Mouse (Mus musculus) limb, embryonic 14.5 days (tissue): ENCODE measurements around the gene Gm20547. TPM values are rescaled to one million over a fixed set of nuclear protein-coding genes. Genes with fewer than 3 reads are reported as not detected.

ENCODE experiments used
- ATAC-seq: fragments of 200-750 bp; cut with Nextera tagmentation; 2 replicates; pipeline ENCODE4 v1.8.0; 2017; ENCODE audit warnings: low read depth, moderate number of reproducible peaks, moderate TSS enrichment; ENCODE audit not compliant: low FRiP score
- DNase-seq: peaks from one replicate; pipeline ENCODE4 v3.0.0-alpha.2; 2015; ENCODE audit warnings: low spot score
- H3K27ac ChIP-seq: fragments of 300-500 bp; sonication (generic); replicated peaks from 2 replicates; pipeline ENCODE4 v1.5.1; 2014; ENCODE audit warnings: low read depth, mild to moderate bottlenecking, low read length, moderate library complexity, mixed read lengths
- H3K27me3 ChIP-seq: fragments of 300-500 bp; sonication (generic); 2 replicates; pipeline ENCODE4 v1.6.1; 2014; ENCODE audit warnings: low read length, mixed read lengths; ENCODE audit not compliant: control insufficient read depth, insufficient read depth
- H3K36me3 ChIP-seq: fragments of 300-500 bp; sonication (generic); 2 replicates; pipeline ENCODE4 v1.6.1; 2014; ENCODE audit warnings: mild to moderate bottlenecking, low read length, moderate library complexity, mixed read lengths; ENCODE audit not compliant: control insufficient read depth, insufficient read depth
- H3K4me1 ChIP-seq: fragments of 300-500 bp; sonication (generic); 2 replicates; pipeline ENCODE4 v1.6.1; 2014; ENCODE audit warnings: antibody characterized with exemption, low read length, mixed read lengths; ENCODE audit not compliant: control insufficient read depth, insufficient read depth
- H3K4me2 ChIP-seq: fragments of 300-500 bp; sonication (generic); replicated peaks from 2 replicates; pipeline ENCODE4 v1.6.1; 2014; ENCODE audit warnings: low read depth, mild to moderate bottlenecking, low read length, moderate library complexity; ENCODE audit not compliant: severe bottlenecking
- H3K4me3 ChIP-seq: fragments of 300-500 bp; sonication (generic); replicated peaks from 2 replicates; pipeline ENCODE4 v1.5.1; 2014; ENCODE audit warnings: low read length
- H3K9ac ChIP-seq: fragments of 300-500 bp; sonication (generic); 2 replicates; pipeline ENCODE4 v1.6.1; 2014; ENCODE audit warnings: mild to moderate bottlenecking, low read depth, low read length, moderate library complexity; ENCODE audit not compliant: severe bottlenecking
- H3K9me3 ChIP-seq: fragments of 300-500 bp; sonication (generic); 2 replicates; pipeline ENCODE4 v1.6.1; 2016; ENCODE audit warnings: low read length; ENCODE audit not compliant: control insufficient read depth
- POLR2A ChIP-seq: fragments of 200-500 bp; IDR thresholded peaks from 2 replicates; pipeline ENCODE4 v1.8.0; 2012; ENCODE audit warnings: inconsistent platforms, mild to moderate bottlenecking, moderate library complexity, borderline replicate concordance; ENCODE audit not compliant: insufficient read depth, insufficient read length; ENCODE audit errors: extremely low read depth
- WGBS: fragments of 180-500 bp; shearing (Covaris S2); extraction: QIAGEN DNeasy Blood & Tissue Kit; methylation state at CpG from one replicate; pipeline ENCODE4 v1.1.7; 2014; 5-methylcytosine and 5-hydroxymethylcytosine counted together
- microRNA-seq: library from miRNA; unstranded; fragments of <30 nt; microRNA quantifications from one replicate; pipeline ENCODE4, GENCODE M21; 2016
- polyA plus RNA-seq, 2 experiments: library from polyadenylated mRNA; depleted of rRNA in 1 of 2; stranded (reverse) in 1 of 2; unstranded in 1 of 2; fragments of >200 nt; fragmentation: Nextera tagmentation in 1 of 2; extraction: Ambion mirVana in 1 of 2; gene quantifications; 2 replicates each; pipeline versions ENCODE4 v1.2.1 to v1.2.3; 2012 to 2014

The Gm20547 gene
- polyA plus RNA-seq, 2 experiments, result not detected

DNA sequence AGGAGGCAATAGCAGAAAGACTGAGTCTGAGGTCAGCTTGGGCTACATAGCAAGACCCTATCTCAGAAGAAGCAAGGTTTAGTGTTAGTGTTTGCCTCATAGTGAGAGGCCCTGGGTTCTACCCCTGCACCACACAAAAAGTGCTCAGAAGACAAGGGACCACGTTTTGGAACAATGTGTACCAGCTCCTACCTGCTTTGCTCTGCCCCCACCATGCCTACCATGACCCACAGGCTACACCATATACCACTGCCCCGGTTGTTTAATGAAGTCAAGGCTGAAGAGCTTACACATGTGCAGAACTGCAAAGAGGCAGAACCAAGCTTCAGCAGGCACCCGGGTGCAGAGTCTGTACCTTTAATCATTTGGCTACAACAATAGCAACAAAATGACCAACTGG is 74.7 kb downstream of the Gm20547 start:
- DNase-seq, result no peak
- WGBS, result 72% methylated on average over 3 of the region's 3 CpGs

More for the DNA sequence above, 74.7 kb downstream of the Gm20547 start:
- Histone ChIP-seq H3K9ac (no peak overlapping the region), H3K27ac (no peak overlapping the region), H3K4me1 (no peaks in the 10 kb centered on the region), H3K9me3 (no peaks in the 10 kb centered on the region), H3K4me2 (no peak overlapping the region), H3K27me3 (no peaks in the 10 kb centered on the region), H3K4me3 (no peak overlapping the region), H3K36me3 (no peaks in the 10 kb centered on the region)
- TF ChIP-seq POLR2A, result no peak
- no peak for ATAC-seq

Small RNAs within 50 kb of the gene (microRNA-seq; reads per million reads assigned to microRNA genes)
- gene Mir6970 (0.92 reads per million), gene Mir6971 (0.92 reads per million), gene Mir6972 (not detected)

Other genes with a start within 250 kb of the Gm20547 start
Only the 30 nearest of the 37 such genes appear.
- gene Tnxb, start 211.5 kb downstream of the Gm20547 start, polyA plus RNA-seq (2012; rRNA removed), result 4.5 and 5.4 TPM in 2 replicates
- gene Tnxb, start 211.5 kb downstream of the Gm20547 start, polyA plus RNA-seq (2014; fragmentation: Nextera tagmentation; extraction: Ambion mirVana), result 1.5 and 2.0 TPM in 2 replicates
- gene C4b, start 138.2 kb downstream of the Gm20547 start, polyA plus RNA-seq (2012; rRNA removed), result 3.2 and 4.3 TPM in 2 replicates
- 0.53 and 1.3 TPM in 2 replicates for gene C4b, start 138.2 kb downstream of the Gm20547 start, polyA plus RNA-seq (2014; fragmentation: Nextera tagmentation; extraction: Ambion mirVana)
- gene Cyp21a1, start 77.5 kb downstream of the Gm20547 start, polyA plus RNA-seq (2012; rRNA removed), result 0.25 and 0.68 TPM in 2 replicates
- gene Cyp21a1, start 77.5 kb downstream of the Gm20547 start, polyA plus RNA-seq (2014; fragmentation: Nextera tagmentation; extraction: Ambion mirVana), result 0.17 and 0.33 TPM in 2 replicates
- 46.4 and 46.5 TPM in 2 replicates for gene Stk19, start 45.1 kb downstream of the Gm20547 start, polyA plus RNA-seq (2012; rRNA removed)
- gene Stk19, start 45.1 kb downstream of the Gm20547 start, polyA plus RNA-seq (2014; fragmentation: Nextera tagmentation; extraction: Ambion mirVana), result 23.9 and 26.8 TPM in 2 replicates
- gene Dxo, start 45.0 kb downstream of the Gm20547 start, polyA plus RNA-seq (2012; rRNA removed), result 87.6 and 98.9 TPM in 2 replicates
- 52.6 and 59.9 TPM in 2 replicates for gene Dxo, start 45.0 kb downstream of the Gm20547 start, polyA plus RNA-seq (2014; fragmentation: Nextera tagmentation; extraction: Ambion mirVana)
- gene Skiv2l, start 31.8 kb downstream of the Gm20547 start, polyA plus RNA-seq (2012; rRNA removed), result 75.8 and 99.4 TPM in 2 replicates
- 43.5 and 45.0 TPM in 2 replicates for gene Skiv2l, start 31.8 kb downstream of the Gm20547 start, polyA plus RNA-seq (2014; fragmentation: Nextera tagmentation; extraction: Ambion mirVana)
- 56.4 and 92.2 TPM in 2 replicates for gene Nelfe, start 31.7 kb downstream of the Gm20547 start, polyA plus RNA-seq (2012; rRNA removed)
- gene Nelfe, start 31.7 kb downstream of the Gm20547 start, polyA plus RNA-seq (2014; fragmentation: Nextera tagmentation; extraction: Ambion mirVana), result 101 and 111 TPM in 2 replicates
- gene Cfb, start 19.5 kb downstream of the Gm20547 start, polyA plus RNA-seq (2012; rRNA removed), result 0.76 and 0.88 TPM in 2 replicates
- gene Cfb, start 19.5 kb downstream of the Gm20547 start, polyA plus RNA-seq (2014; fragmentation: Nextera tagmentation; extraction: Ambion mirVana), result 1.6 and 2.1 TPM in 2 replicates
- 44.3 and 52.0 TPM in 2 replicates for gene Zbtb12, start 2.6 kb downstream of the Gm20547 start, polyA plus RNA-seq (2012; rRNA removed)
- gene Zbtb12, start 2.6 kb downstream of the Gm20547 start, polyA plus RNA-seq (2014; fragmentation: Nextera tagmentation; extraction: Ambion mirVana), result 1.4 and 1.5 TPM in 2 replicates
- 4.7 and 5.1 TPM in 2 replicates for gene C2, start 16.2 kb upstream of the Gm20547 start, polyA plus RNA-seq (2012; rRNA removed)
- gene C2, start 16.2 kb upstream of the Gm20547 start, polyA plus RNA-seq (2014; fragmentation: Nextera tagmentation; extraction: Ambion mirVana), result 3.9 and 4.9 TPM in 2 replicates
- 232 and 297 TPM in 2 replicates for gene Ehmt2, start 16.4 kb upstream of the Gm20547 start, polyA plus RNA-seq (2012; rRNA removed)
- 72.8 and 80.6 TPM in 2 replicates for gene Ehmt2, start 16.4 kb upstream of the Gm20547 start, polyA plus RNA-seq (2014; fragmentation: Nextera tagmentation; extraction: Ambion mirVana)
- gene Slc44a4, start 32.4 kb upstream of the Gm20547 start, polyA plus RNA-seq (2012; rRNA removed), result 0.09 and 0.10 TPM in 2 replicates
- not detected in 2 replicates for gene Slc44a4, start 32.4 kb upstream of the Gm20547 start, polyA plus RNA-seq (2014; fragmentation: Nextera tagmentation; extraction: Ambion mirVana)
- 19.3 and 26.5 TPM in 2 replicates for gene Neu1, start 49.2 kb upstream of the Gm20547 start, polyA plus RNA-seq (2012; rRNA removed)
- 18.2 and 18.4 TPM in 2 replicates for gene Neu1, start 49.2 kb upstream of the Gm20547 start, polyA plus RNA-seq (2014; fragmentation: Nextera tagmentation; extraction: Ambion mirVana)
- gene Hspa1b, start 77.2 kb upstream of the Gm20547 start, polyA plus RNA-seq (2012; rRNA removed), result 22.8 and 25.6 TPM in 2 replicates
- 1.6 and 2.2 TPM in 2 replicates for gene Hspa1b, start 77.2 kb upstream of the Gm20547 start, polyA plus RNA-seq (2014; fragmentation: Nextera tagmentation; extraction: Ambion mirVana)
- not detected in 2 replicates for gene Gm20481, start 87.9 kb upstream of the Gm20547 start, polyA plus RNA-seq (2012; rRNA removed)
- gene Gm20481, start 87.9 kb upstream of the Gm20547 start, polyA plus RNA-seq (2014; fragmentation: Nextera tagmentation; extraction: Ambion mirVana), result not detected in 2 replicates
- gene Hspa1a, start 90.1 kb upstream of the Gm20547 start, polyA plus RNA-seq (2012; rRNA removed), result 6.5 and 7.1 TPM in 2 replicates
- 9.5 and 9.6 TPM in 2 replicates for gene Hspa1a, start 90.1 kb upstream of the Gm20547 start, polyA plus RNA-seq (2014; fragmentation: Nextera tagmentation; extraction: Ambion mirVana)
- 0.44 and 0.47 TPM in 2 replicates for gene Hspa1l, start 90.7 kb upstream of the Gm20547 start, polyA plus RNA-seq (2012; rRNA removed)
- 0.85 and 1.4 TPM in 2 replicates for gene Hspa1l, start 90.7 kb upstream of the Gm20547 start, polyA plus RNA-seq (2014; fragmentation: Nextera tagmentation; extraction: Ambion mirVana)
- 186 and 233 TPM in 2 replicates for gene Lsm2, start 99.8 kb upstream of the Gm20547 start, polyA plus RNA-seq (2012; rRNA removed)
- 170 and 178 TPM in 2 replicates for gene Lsm2, start 99.8 kb upstream of the Gm20547 start, polyA plus RNA-seq (2014; fragmentation: Nextera tagmentation; extraction: Ambion mirVana)
- 163 and 216 TPM in 2 replicates for gene Vars, start 118.9 kb upstream of the Gm20547 start, polyA plus RNA-seq (2012; rRNA removed)
- gene Vars, start 118.9 kb upstream of the Gm20547 start, polyA plus RNA-seq (2014; fragmentation: Nextera tagmentation; extraction: Ambion mirVana), result 88.3 and 100 TPM in 2 replicates
- gene Vwa7, start 134.5 kb upstream of the Gm20547 start, polyA plus RNA-seq (2012; rRNA removed), result 0.64 and 0.85 TPM in 2 replicates
- gene Vwa7, start 134.5 kb upstream of the Gm20547 start, polyA plus RNA-seq (2014; fragmentation: Nextera tagmentation; extraction: Ambion mirVana), result 0.11 and 0.15 TPM in 2 replicates
- 12.0 and 15.2 TPM in 2 replicates for gene Sapcd1, start 146.0 kb upstream of the Gm20547 start, polyA plus RNA-seq (2012; rRNA removed)
- gene Sapcd1, start 146.0 kb upstream of the Gm20547 start, polyA plus RNA-seq (2014; fragmentation: Nextera tagmentation; extraction: Ambion mirVana), result 12.5 and 13.7 TPM in 2 replicates
- 6.4 and 6.5 TPM in 2 replicates for gene Msh5, start 164.7 kb upstream of the Gm20547 start, polyA plus RNA-seq (2012; rRNA removed)
- 3.4 and 3.5 TPM in 2 replicates for gene Msh5, start 164.7 kb upstream of the Gm20547 start, polyA plus RNA-seq (2014; fragmentation: Nextera tagmentation; extraction: Ambion mirVana)
- gene Clic1, start 167.9 kb upstream of the Gm20547 start, polyA plus RNA-seq (2012; rRNA removed), result 229 and 236 TPM in 2 replicates
- 103 and 108 TPM in 2 replicates for gene Clic1, start 167.9 kb upstream of the Gm20547 start, polyA plus RNA-seq (2014; fragmentation: Nextera tagmentation; extraction: Ambion mirVana)
- 271 and 326 TPM in 2 replicates for gene Ddah2, start 177.0 kb upstream of the Gm20547 start, polyA plus RNA-seq (2012; rRNA removed)
- 358 and 403 TPM in 2 replicates for gene Ddah2, start 177.0 kb upstream of the Gm20547 start, polyA plus RNA-seq (2014; fragmentation: Nextera tagmentation; extraction: Ambion mirVana)
- 3.4 and 5.5 TPM in 2 replicates for gene Ly6g6c, start 183.3 kb upstream of the Gm20547 start, polyA plus RNA-seq (2012; rRNA removed)
- gene Ly6g6c, start 183.3 kb upstream of the Gm20547 start, polyA plus RNA-seq (2014; fragmentation: Nextera tagmentation; extraction: Ambion mirVana), result 10.4 and 22.3 TPM in 2 replicates
- 0.45 and 0.47 TPM in 2 replicates for gene Mpig6b, start 184.1 kb upstream of the Gm20547 start, polyA plus RNA-seq (2012; rRNA removed)
- gene Mpig6b, start 184.1 kb upstream of the Gm20547 start, polyA plus RNA-seq (2014; fragmentation: Nextera tagmentation; extraction: Ambion mirVana), result 0.64 and 1.3 TPM in 2 replicates
- gene Ly6g6e, start 194.9 kb upstream of the Gm20547 start, polyA plus RNA-seq (2012; rRNA removed), result 14.2 and 14.8 TPM in 2 replicates
- gene Ly6g6e, start 194.9 kb upstream of the Gm20547 start, polyA plus RNA-seq (2014; fragmentation: Nextera tagmentation; extraction: Ambion mirVana), result 18.0 and 28.4 TPM in 2 replicates
- 1.3 and 2.3 TPM in 2 replicates for gene Ly6g6d, start 196.0 kb upstream of the Gm20547 start, polyA plus RNA-seq (2012; rRNA removed)
- gene Ly6g6d, start 196.0 kb upstream of the Gm20547 start, polyA plus RNA-seq (2014; fragmentation: Nextera tagmentation; extraction: Ambion mirVana), result 2.0 TPM in 1 of 2 replicates, not detected in the other
- gene Ly6g6f, start 203.6 kb upstream of the Gm20547 start, polyA plus RNA-seq (2012; rRNA removed), result 0.14 and 0.73 TPM in 2 replicates
- 0.28 TPM in 1 of 2 replicates, not detected in the other for gene Ly6g6f, start 203.6 kb upstream of the Gm20547 start, polyA plus RNA-seq (2014; fragmentation: Nextera tagmentation; extraction: Ambion mirVana)
- 98.6 and 157 TPM in 2 replicates for gene Abhd16a, start 207.2 kb upstream of the Gm20547 start, polyA plus RNA-seq (2012; rRNA removed)
- gene Abhd16a, start 207.2 kb upstream of the Gm20547 start, polyA plus RNA-seq (2014; fragmentation: Nextera tagmentation; extraction: Ambion mirVana), result 78.0 and 88.3 TPM in 2 replicates